Mouse (Mus musculus) liver, embryonic 14.5 days (tissue): ENCODE measurements around the gene Sars2. TPM values are rescaled to one million over a fixed set of nuclear protein-coding genes. Genes with fewer than 3 reads are reported as not detected.
A peak's percentile ranks its signal among the peaks of the same experiment; 100 is the strongest.

Experiments used
- ATAC-seq: fragments of 200-750 bp; cut with Nextera tagmentation; 2 replicates; pipeline ENCODE4 v1.8.0; 2017; ENCODE audit warnings: moderate number of reproducible peaks, mild to moderate bottlenecking, moderate library complexity; ENCODE audit not compliant: insufficient read depth
- DNase-seq, 3 experiments: peaks; one replicate each; pipeline ENCODE4 v3.0.0-alpha.2; 2012 to 2013; ENCODE audit warnings: low read depth in 3 of 3, low spot score in 3 of 3
- H3K27ac ChIP-seq: fragments of 300-500 bp; sonication (generic); 2 replicates; pipeline ENCODE4 v1.5.1; 2014; ENCODE audit warnings: moderate library complexity, mild to moderate bottlenecking, control low read depth, inconsistent platforms
- H3K27me3 ChIP-seq: fragments of 300-500 bp; sonication (generic); 2 replicates; pipeline ENCODE4 v1.6.1; 2014; ENCODE audit warnings: mild to moderate bottlenecking, low read length, moderate library complexity; ENCODE audit not compliant: control insufficient read depth, insufficient read depth
- H3K36me3 ChIP-seq: fragments of 300-500 bp; sonication (generic); replicated peaks from 2 replicates; pipeline ENCODE4 v1.6.1; 2014; ENCODE audit warnings: low read depth; ENCODE audit not compliant: control insufficient read depth, insufficient read depth
- H3K4me1 ChIP-seq, 2 experiments: fragments of 200-500 bp in 1 of 2; fragments of 300-500 bp in 1 of 2; sonication (generic) in 1 of 2; replicated peaks; 2 replicates each; pipeline ENCODE4 v1.6.1; 2012 to 2014; ENCODE audit warnings: antibody characterized with exemption in 1 of 2, inconsistent platforms in 1 of 2, low read length in 1 of 2; ENCODE audit not compliant: control insufficient read depth in 2 of 2, insufficient read depth in 2 of 2
- H3K4me2 ChIP-seq: fragments of 300-500 bp; sonication (generic); 2 replicates; pipeline ENCODE4 v1.6.1; 2014; ENCODE audit warnings: low read depth, mild to moderate bottlenecking, control low read depth, moderate library complexity
- H3K4me3 ChIP-seq, 2 experiments: fragments of 200-500 bp in 1 of 2; fragments of 300-500 bp in 1 of 2; sonication (generic) in 1 of 2; 2 replicates each; pipeline ENCODE4 v1.5.1; 2012 to 2014; ENCODE audit warnings: low read depth in 2 of 2, low read length in 2 of 2, mild to moderate bottlenecking in 2 of 2, control low read depth in 1 of 2, inconsistent platforms in 1 of 2, moderate library complexity in 1 of 2; ENCODE audit not compliant: insufficient read depth in 1 of 2
- H3K9ac ChIP-seq: fragments of 300-500 bp; sonication (generic); replicated peaks from 2 replicates; pipeline ENCODE4 v1.6.1; 2014; ENCODE audit warnings: mild to moderate bottlenecking, control low read depth, moderate library complexity
- H3K9me3 ChIP-seq: fragments of 300-500 bp; sonication (generic); 2 replicates; pipeline ENCODE4 v1.6.1; 2016; ENCODE audit warnings: low read length, mixed read lengths; ENCODE audit not compliant: control insufficient read depth
- CTCF ChIP-seq: IDR thresholded peaks from 2 replicates; pipeline ENCODE4 v1.5.1; 2016; ENCODE audit warnings: antibody characterized with exemption, low read depth, control low read depth
- EP300 ChIP-seq: IDR thresholded peaks from 2 replicates; pipeline ENCODE4 v1.6.1; 2016; ENCODE audit warnings: antibody characterized with exemption, low read depth
- WGBS: fragments of 180-500 bp; shearing (Covaris S2); extraction: QIAGEN DNeasy Blood & Tissue Kit; methylation state at CpG from one replicate; pipeline ENCODE4 v1.1.7; 2014; ENCODE audit not compliant: insufficient replicate concordance; 5-methylcytosine and 5-hydroxymethylcytosine counted together
- polyA plus RNA-seq, 2 experiments: library from polyadenylated mRNA; depleted of rRNA in 1 of 2; stranded (reverse) in 1 of 2; unstranded in 1 of 2; fragments of >200 nt; fragmentation: Nextera tagmentation in 1 of 2; extraction: Ambion mirVana in 1 of 2; gene quantifications; 2 replicates each; pipeline versions ENCODE4 v1.2.1 to v1.2.3; 2012 to 2014

Gene Sars2
- polyA plus RNA-seq, 2 experiments, result 9.3 to 11.4 TPM

- ATAC-seq, result no peak
- Histone ChIP-seq H3K4me1 (peaks cover 7 to 11% of the 10 kb centered on the region in 2 experiments), H3K36me3 (no peaks in the 10 kb centered on the region), H3K4me2 (no peak overlapping the region), H3K27me3 (no peaks in the 10 kb centered on the region), H3K9me3 (no peaks in the 10 kb centered on the region), H3K9ac (no peak overlapping the region), H3K4me3 (no peak overlapping the region), H3K27ac (no peak overlapping the region)
- DNase-seq, result no peak
- TF ChIP-seq CTCF (no peak), EP300 (no peak)
- 70% methylated on average over 3 of the region's 3 CpGs for WGBS
These were observed 31.4 kb downstream of the Sars2 start for GRCm38 (mm10) chr7:28773163-28773562.

GRCm38 (mm10) chr7:28774164-28774563 lies 32.4 kb downstream of the Sars2 start:
- WGBS, result 82% methylated on average over 12 of the region's 12 CpGs
- TF ChIP-seq CTCF (no peak), EP300 (no peak)
- peaks cover 7 to 11% of the 10 kb centered on the region in 2 experiments for H3K4me1 ChIP-seq

GRCm38 (mm10) chr7:28775129-28775528 lies 33.3 kb downstream of the Sars2 start:
- 78% methylated on average over 7 of the region's 7 CpGs for WGBS
- TF ChIP-seq EP300 (no peak), CTCF (no peak)
- DNase-seq (no peak), ATAC-seq (no peak)
- no peak overlapping the region for H3K4me2 ChIP-seq
- peaks cover 4 to 6% of the 10 kb centered on the region in 2 experiments; a peak in 3 of 4 replicates for H3K4me1 ChIP-seq
- no peaks in the 10 kb centered on the region for H3K27me3 ChIP-seq
- H3K9me3 ChIP-seq, result no peaks in the 10 kb centered on the region
- H3K9ac ChIP-seq, result no peak overlapping the region
- H3K36me3 ChIP-seq, result no peaks in the 10 kb centered on the region
- H3K4me3 ChIP-seq, result no peak overlapping the region
- no peak overlapping the region for H3K27ac ChIP-seq

More at GRCm38 (mm10) chr7:28774164-28774563, 32.4 kb downstream of the Sars2 start:
- Histone ChIP-seq H3K27ac (no peak overlapping the region), H3K27me3 (no peaks in the 10 kb centered on the region), H3K4me3 (no peak overlapping the region), H3K4me2 (no peak overlapping the region), H3K9ac (no peak overlapping the region), H3K36me3 (no peaks in the 10 kb centered on the region), H3K9me3 (no peaks in the 10 kb centered on the region)
- ATAC-seq (no peak), DNase-seq (no peak)

GRCm38 (mm10) chr7:28778825-28779224 lies 37.0 kb downstream of the Sars2 start:
- Histone ChIP-seq H3K27ac (no peak overlapping the region), H3K9ac (no peak overlapping the region), H3K36me3 (no peaks in the 10 kb centered on the region), H3K9me3 (no peaks in the 10 kb centered on the region), H3K4me3 (no peak overlapping the region), H3K4me1 (peaks cover 2 to 6% of the 10 kb centered on the region in 2 experiments), H3K4me2 (no peak overlapping the region), H3K27me3 (no peaks in the 10 kb centered on the region)
- WGBS, result 79% methylated on average over 9 of the region's 9 CpGs
- DNase-seq (no peak), ATAC-seq (no peak)
- TF ChIP-seq CTCF (no peak), EP300 (no peak)

- Histone ChIP-seq H3K36me3 (no peaks in the 10 kb centered on the region), H3K4me3 (no peak overlapping the region), H3K27ac (no peak overlapping the region), H3K4me2 (no peak overlapping the region), H3K4me1 (peaks cover 2 to 6% of the 10 kb centered on the region in 2 experiments), H3K27me3 (no peaks in the 10 kb centered on the region), H3K9ac (no peak overlapping the region), H3K9me3 (no peaks in the 10 kb centered on the region)
- DNase-seq (peak; percentile 74), ATAC-seq (peak; percentile 62; the same call in 1 of the 2 replicates)
- TF ChIP-seq EP300 (no peak), CTCF (peak; percentile 88)
- WGBS, result 38% methylated on average over 6 of the region's 6 CpGs
These were observed 38.4 kb downstream of the Sars2 start for GRCm38 (mm10) chr7:28780067-28780658.
